Mouse (Mus musculus): ENCODE measurements around the gene Clec4a2.
"Not testable (repeated sequence)": the region's sequence is repeated elsewhere in the genome, so short reads cannot be mapped to it uniquely, and the experiment has no call there.

Gene Clec4a2

GRCm38 (mm10) chr6:123106128-123106527, at the start of gene Clec4a2:
Gene Clec4a2 (plus strand): TSS chr6:123106428.
- not testable (repeated sequence) for DNase-seq

- DNase-seq, result no peak
Observed at GRCm38 (mm10) chr6:123095125-123095843, 10.9 kb upstream of the Clec4a2 start.

- DNase-seq, result no peak
Observed at GRCm38 (mm10) chr6:123123195-123123594, 17.0 kb downstream of the Clec4a2 start.

GRCm38 (mm10) chr6:123127173-123127572, 20.9 kb downstream of the Clec4a2 start:
- no peak for DNase-seq

GRCm38 (mm10) chr6:123137766-123138526, 31.7 kb downstream of the Clec4a2 start:
- DNase-seq, result not testable (repeated sequence)

GRCm38 (mm10) chr6:123170106-123170505, 63.9 kb downstream of the Clec4a2 start:
- no peak for DNase-seq

GRCm38 (mm10) chr6:123171040-123171439, 64.8 kb downstream of the Clec4a2 start:
- no peak for DNase-seq

GRCm38 (mm10) chr6:123172593-123172992, 66.4 kb downstream of the Clec4a2 start, which contains the start of gene Clec4b2:
Gene Clec4b2 (plus strand): TSS chr6:123172893.
- DNase-seq, result no peak

GRCm38 (mm10) chr6:123175549-123175948, 69.3 kb downstream of the Clec4a2 start:
- no peak for DNase-seq

- DNase-seq, result not testable (repeated sequence)
Observed at GRCm38 (mm10) chr6:123184862-123185261, 78.6 kb downstream of the Clec4a2 start.
